ENCODE assay signal across 10 mouse cellular contexts in genomic region chr19:42425208-42425607, GRCm38 (mm10). TPM values are rescaled to one million over a fixed set of nuclear protein-coding genes. Genes with fewer than 3 reads are reported as not detected.
DNase-seq lines count a peak whose midpoint lies in the region; ATAC-seq and TF ChIP-seq lines count a peak whose summit lies in the region.
"Had no signal": no experiment of that assay in that cellular context is flagged by ENCODE, and none has a peak within 500 bp of the region (broad histone marks: within the 10 kb centered on the region; RNA-seq: fewer than 3 reads in every experiment).

No protein-coding gene starts in this region.

- TF ChIP-seq CTCF in testis, adult 2 months (IDR thresholded peaks at IDR 0.05; ENCODE audit: control insufficient read depth, insufficient read depth, insufficient replicate concordance, low read depth, low read length): no peak

- no peak for ATAC-seq in activated CD4-positive, CD25-positive, alpha-beta regulatory T cell, adult 4 months
- ATAC-seq: midbrain, embryonic 13.5 days had no signal

- no peaks in the 10 kb centered on the region for H3K36me3 ChIP-seq in testis, adult 2 months (ENCODE audit: control insufficient read depth, insufficient read depth, low read length)
- H3K36me3 ChIP-seq: midbrain, embryonic 13.5 days had no signal

- DNase-seq in heart, adult 11 months: peak; percentile 70
- DNase-seq in heart, adult 9 months (ENCODE audit: low spot score in 2 of 2): no peak
- no peak for DNase-seq in testis, postnatal 14 days (ENCODE audit: low spot score)
- DNase-seq in induced T-regulatory cell, adult 2 months (ENCODE audit: low read depth): peak; percentile 14
- no peak for DNase-seq in cerebellum, postnatal 4 days (ENCODE audit: low spot score in 2 of 2)
- DNase-seq in spleen, postnatal 4 days (ENCODE audit: low spot score in 2 of 2): no peak
- DNase-seq: right cerebral cortex, postnatal 4 days had no signal

- no peaks in the 10 kb centered on the region for H3K27me3 ChIP-seq in testis, adult 2 months (ENCODE audit: control insufficient read depth, insufficient read depth, low read length)

- H3K4me1 ChIP-seq in testis, adult 2 months (ENCODE audit: control insufficient read depth, insufficient read depth, low read length): no peaks in the 10 kb centered on the region

- no peak for TF ChIP-seq POLR2A in testis, adult 2 months (IDR thresholded peaks at IDR 0.05; ENCODE audit: control insufficient read depth, low read depth, low read length)

- peak overlapping the region; percentile 52 for H3K4me3 ChIP-seq in testis, adult 2 months (ENCODE audit: control insufficient read depth, low read depth, low read length)
- H3K4me3 ChIP-seq: midbrain, embryonic 13.5 days had no signal

- H3K27ac ChIP-seq in testis, adult 2 months (ENCODE audit: control insufficient read depth, insufficient read depth, low read depth, low read length): no peak overlapping the region
- H3K27ac ChIP-seq: midbrain, embryonic 13.5 days had no signal

RNA-seq across cellular contexts. Expression of gene Crtac1, which starts 6.4 kb away (rescaled TPM):
- polyA plus RNA-seq in testis, adult 2 months (2012; rRNA removed): 3.7 and 4.6 TPM in 2 replicates
- not detected for polyA plus RNA-seq in activated CD4-positive, CD25-positive, alpha-beta regulatory T cell, adult 4 months (2017; shearing (Covaris generic))

Comparison
In these comparisons a context has a peak if more than half of its experiments do, and no peak if none do; other contexts are left out.
1. DNase-seq: peak in heart, adult 11 months (single experiment) and induced T-regulatory cell, adult 2 months (single experiment); none in heart, adult 9 months (0 of 2), testis, postnatal 14 days (single experiment), cerebellum, postnatal 4 days (0 of 2) and spleen, postnatal 4 days (0 of 2).